Mouse (Mus musculus) CH12.LX (cell line): ENCODE measurements at regions not wholly inside any gene's neighbourhood (a gene's known extent, or its start where the extent isn't known, plus 50 kb on each side); places are given as distances from the start of the nearest gene placed in this dataset.

Source experiments
- DNase-seq: peaks from one replicate; pipeline ENCODE4 v3.0.0-alpha.2; 2013; ENCODE audit errors: extremely low read depth
- H3K27ac ChIP-seq: 2 replicates; pipeline ENCODE4 v1.5.1; 2012; ENCODE audit warnings: low read depth, mild to moderate bottlenecking, control low read depth, moderate library complexity; ENCODE audit not compliant: insufficient read depth
- H3K27me3 ChIP-seq: replicated peaks from 2 replicates; pipeline ENCODE3; 2012; ENCODE audit warnings: inconsistent platforms
- H3K36me3 ChIP-seq, 2 experiments: replicated peaks in 1 of 2; 2 replicates each; pipeline versions ENCODE3 to v1.6.1; 2012; ENCODE audit warnings: inconsistent platforms in 1 of 2, low read length in 1 of 2, mild to moderate bottlenecking in 1 of 2, mixed read lengths in 1 of 2, moderate library complexity in 1 of 2; ENCODE audit not compliant: control insufficient read depth in 1 of 2, insufficient read depth in 1 of 2
- H3K4me1 ChIP-seq, 2 experiments: 2 replicates each; pipeline ENCODE4 v1.6.1; 2012; ENCODE audit warnings: inconsistent platforms in 1 of 2, moderate library complexity in 1 of 2; ENCODE audit not compliant: insufficient read depth in 2 of 2, control insufficient read depth in 1 of 2
- H3K4me2 ChIP-seq: 2 replicates; pipeline ENCODE4 v1.6.1; 2012; ENCODE audit warnings: low read depth, mild to moderate bottlenecking, control low read depth; ENCODE audit not compliant: poor library complexity, insufficient read depth, severe bottlenecking
- H3K4me3 ChIP-seq, 3 experiments: fragments of 150-350 bp in 1 of 3; sonication (generic) in 1 of 3; replicated peaks in 1 of 3; 2 replicates each; pipeline versions ENCODE3 to v1.5.1; 2011 to 2012; ENCODE audit warnings: low read depth in 2 of 3, low read length in 2 of 3, mild to moderate bottlenecking in 2 of 3, moderate library complexity in 2 of 3, control low read depth in 1 of 3, improper control_type of control experiment in 1 of 3, inconsistent platforms in 1 of 3, mixed read lengths in 1 of 3; ENCODE audit not compliant: poor library complexity in 1 of 3
- H3K79me2 ChIP-seq: replicated peaks from 2 replicates; pipeline ENCODE4 v1.6.1; 2012; ENCODE audit warnings: mild to moderate bottlenecking, moderate library complexity; ENCODE audit not compliant: control insufficient read depth, poor library complexity, insufficient read depth, severe bottlenecking; ENCODE audit errors: extremely low read depth
- H3K9ac ChIP-seq: 2 replicates; pipeline ENCODE4 v1.6.1; 2012; ENCODE audit warnings: low read depth, mild to moderate bottlenecking, control low read depth, moderate library complexity; ENCODE audit not compliant: insufficient read depth
- H3K9me3 ChIP-seq: replicated peaks from 2 replicates; pipeline ENCODE3; 2012; ENCODE audit warnings: low read length, inconsistent platforms, mixed read lengths
- BHLHE40 ChIP-seq: IDR thresholded peaks from 2 replicates; pipeline ENCODE4 v1.6.1; 2011; ENCODE audit warnings: mild to moderate bottlenecking, low read depth, low read length, improper control_type of control experiment
- CHD2 ChIP-seq: IDR thresholded peaks from 2 replicates; pipeline ENCODE4 v1.6.1; 2011; ENCODE audit warnings: low read length, improper control_type of control experiment
- ELF1 ChIP-seq: IDR thresholded peaks from 2 replicates; pipeline ENCODE4 v1.6.1; 2014; ENCODE audit warnings: low read depth, mild to moderate bottlenecking, inconsistent platforms, low read length, improper control_type of control experiment
- EP300 ChIP-seq: IDR thresholded peaks from 2 replicates; pipeline ENCODE4 v1.6.1; 2011; ENCODE audit warnings: low read length, improper control_type of control experiment
- ETS1 ChIP-seq: conservative IDR thresholded peaks from 2 replicates; pipeline ENCODE4 v1.6.1; 2012; ENCODE audit warnings: low read depth, mild to moderate bottlenecking, inconsistent platforms, low read length, improper control_type of control experiment, moderate library complexity
- GABPA ChIP-seq: IDR thresholded peaks from 2 replicates; pipeline ENCODE4 v1.6.1; 2012; ENCODE audit warnings: low read depth, low read length, improper control_type of control experiment, inconsistent platforms; ENCODE audit not compliant: insufficient replicate concordance
- IRF4 ChIP-seq: IDR thresholded peaks from 2 replicates; pipeline ENCODE4 v1.6.1; 2014; ENCODE audit warnings: low read depth, mild to moderate bottlenecking, inconsistent platforms, low read length, improper control_type of control experiment
- KAT2A ChIP-seq: IDR thresholded peaks from 2 replicates; pipeline ENCODE4 v1.6.1; 2012; ENCODE audit warnings: low read length, improper control_type of control experiment, inconsistent platforms; ENCODE audit not compliant: insufficient replicate concordance
- MEF2A ChIP-seq: IDR thresholded peaks from 2 replicates; pipeline ENCODE4 v1.6.1; 2014; ENCODE audit warnings: low read depth, mild to moderate bottlenecking, inconsistent platforms, low read length, improper control_type of control experiment, borderline replicate concordance
- MYC ChIP-seq: IDR thresholded peaks from 2 replicates; pipeline ENCODE4 v1.6.1; 2011; ENCODE audit warnings: low read depth, mild to moderate bottlenecking, improper control_type of control experiment, low read length
- POLR2A ChIP-seq: IDR thresholded peaks from 2 replicates; pipeline ENCODE4 v1.6.1; 2011; ENCODE audit warnings: low read depth, mild to moderate bottlenecking, improper control_type of control experiment, low read length
- RCOR1 ChIP-seq: conservative IDR thresholded peaks from 2 replicates; pipeline ENCODE4 v1.6.1; 2012; ENCODE audit warnings: low read depth, mild to moderate bottlenecking, inconsistent platforms, low read length, improper control_type of control experiment
- SIN3A ChIP-seq: IDR thresholded peaks from 2 replicates; pipeline ENCODE4 v1.6.1; 2012; ENCODE audit warnings: low read length, improper control_type of control experiment, inconsistent platforms
- UBTF ChIP-seq: IDR thresholded peaks from 2 replicates; pipeline ENCODE4 v1.6.1; 2012; ENCODE audit warnings: low read depth, mild to moderate bottlenecking, inconsistent platforms, low read length, improper control_type of control experiment, moderate library complexity
- USF1 ChIP-seq: IDR thresholded peaks from 2 replicates; pipeline ENCODE4 v1.6.1; 2014; ENCODE audit warnings: low read depth, mild to moderate bottlenecking, inconsistent platforms, low read length, improper control_type of control experiment
- USF2 ChIP-seq: conservative IDR thresholded peaks from 2 replicates; pipeline ENCODE4 v1.6.1; 2011; ENCODE audit warnings: low read depth, low read length, improper control_type of control experiment
- dilution Hi-C: fragments of 300-500 bp; cut with MboI; formaldehyde crosslinking; loops from 2 replicates; pipeline ENCODE4 v1.14.3; 2020; ENCODE audit warnings: low sequenced_read_pairs; ENCODE audit not compliant: extremely low pct_unique_long_range_greater_than_20kb, extremely low pct_ligation_motif_present
- in situ Hi-C: fragments of 300-500 bp; cut with MboI; formaldehyde crosslinking; loops from 3 replicates; pipeline ENCODE4 v1.14.3; 2019; ENCODE audit warnings: low sequenced_read_pairs, low pct_ligation_motif_present, low pct_unique_long_range_greater_than_20kb, mixed read lengths

- TF ChIP-seq ELF1, result peak; percentile 58; the same call in 1 of the 2 replicates
- peak; percentile 31; the same call in 1 of the 2 replicates for TF ChIP-seq EP300
- TF ChIP-seq MYC, result no peak
- TF ChIP-seq BHLHE40, result no peak
- TF ChIP-seq KAT2A, result no peak
- TF ChIP-seq IRF4, result peak; percentile 43; the same call in 1 of the 2 replicates
- peak; percentile 62 for TF ChIP-seq ETS1
- Histone ChIP-seq H3K9me3 (no peaks in the 10 kb centered on the region), H3K79me2 (no peaks in the 10 kb centered on the region), H3K4me1 (peaks cover 5 to 14% of the 10 kb centered on the region in 2 experiments; a peak in 3 of 4 replicates), H3K27ac (no peak overlapping the region), H3K27me3 (no peaks in the 10 kb centered on the region), H3K9ac (no peak overlapping the region), H3K36me3 (no peaks in the 10 kb centered on the region), H3K4me2 (no peak overlapping the region), H3K4me3 (no peak overlapping the region)
- DNase-seq, result peak; percentile 57
- in situ Hi-C loops (no loop called here), dilution Hi-C loops (no loop called here)
Observed at GRCm38 (mm10) chr16:55691069-55691468, 147.6 kb downstream of the Nfkbiz start.

GRCm38 (mm10) chr16:55663946-55664345, 174.8 kb downstream of the Nfkbiz start:
- no peak for TF ChIP-seq POLR2A
- TF ChIP-seq USF2, result no peak
- no peak for TF ChIP-seq SIN3A
- TF ChIP-seq UBTF, result no peak
- no peak for TF ChIP-seq USF1
- TF ChIP-seq MEF2A, result no peak
- no peak for TF ChIP-seq RCOR1
- no peak for TF ChIP-seq GABPA
- TF ChIP-seq CHD2, result no peak
- TF ChIP-seq, all 38 proteins: peak for 0
- H3K36me3 ChIP-seq, result no peaks in the 10 kb centered on the region
- no peaks in the 10 kb centered on the region for H3K27me3 ChIP-seq
- no peak overlapping the region for H3K4me3 ChIP-seq
- H3K27ac ChIP-seq, result no peak overlapping the region
- no peak for DNase-seq
- H3K4me1 ChIP-seq, result peaks cover 9 to 11% of the 10 kb centered on the region in 2 experiments; a peak in 3 of 4 replicates
- H3K79me2 ChIP-seq, result no peaks in the 10 kb centered on the region
- dilution Hi-C loops (no loop called here), in situ Hi-C loops (no loop called here)
- H3K4me2 ChIP-seq, result no peak overlapping the region
- no peak overlapping the region for H3K9ac ChIP-seq
- H3K9me3 ChIP-seq, result no peaks in the 10 kb centered on the region
